Mouse (Mus musculus): Measurements from ENCODE around the gene Rpa3. TPM values are rescaled to one million over a fixed set of nuclear protein-coding genes. Genes with fewer than 3 reads are reported as not detected.
A peak's percentile ranks its signal among the peaks of the same experiment; 100 is the strongest.

The Rpa3 gene
- polyA plus RNA-seq, 1 experiment = 53.3 TPM

- TF ChIP-seq CTCF (IDR thresholded peaks at IDR 0.05; ENCODE audit: control insufficient read depth, insufficient read depth, low read length) = no peak
- TF ChIP-seq POLR2A (IDR thresholded peaks at IDR 0.05; ENCODE audit: borderline replicate concordance, control insufficient read depth, low read depth, low read length) = no peak
- Histone ChIP-seq H3K27ac (ENCODE audit: control insufficient read depth, insufficient read depth, low read depth, low read length, poor library complexity) (no peak overlapping the region), H3K4me3 (replicated peaks; ENCODE audit: control insufficient read depth, low read depth, low read length) (no peak overlapping the region), H3K4me1 (ENCODE audit: control insufficient read depth, insufficient read depth, low read length) (peaks cover 2% of the 10 kb centered on the region; the same call in 1 of the 2 replicates)
- 25% methylated on average over 3 of the region's 3 CpGs for WGBS
Measured at GRCm38 (mm10) chr6:8285401-8285960, 26.5 kb upstream of the Rpa3 start.

DNA sequence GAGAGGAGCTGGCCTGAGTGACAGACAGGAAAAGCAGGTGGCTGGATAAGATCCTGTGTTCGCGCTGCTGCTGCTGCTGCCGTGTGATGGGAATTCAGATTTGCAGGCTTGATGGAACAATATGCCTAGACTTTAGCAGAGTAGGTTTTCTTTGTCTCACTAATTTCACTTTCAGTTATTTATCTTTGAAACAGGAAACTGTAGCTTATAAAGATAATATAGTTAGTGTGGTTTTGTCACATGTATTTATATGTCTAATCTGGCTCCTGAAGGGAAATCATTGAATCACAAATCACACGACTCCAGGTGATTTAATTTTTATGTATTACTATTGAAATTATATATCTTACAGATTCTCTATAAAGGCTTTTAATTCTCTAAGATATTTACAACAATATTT is 24.3 kb upstream of the Rpa3 start:
- Histone ChIP-seq H3K4me1 (ENCODE audit: control insufficient read depth, insufficient read depth, low read length) (no peaks in the 10 kb centered on the region; the same call in 1 of the 2 replicates), H3K4me3 (replicated peaks; ENCODE audit: control insufficient read depth, low read depth, low read length) (no peak overlapping the region), H3K27ac (ENCODE audit: control insufficient read depth, insufficient read depth, low read depth, low read length, poor library complexity) (no peak overlapping the region)
- TF ChIP-seq CTCF (IDR thresholded peaks at IDR 0.05; ENCODE audit: control insufficient read depth, insufficient read depth, low read length) (no peak), POLR2A (IDR thresholded peaks at IDR 0.05; ENCODE audit: borderline replicate concordance, control insufficient read depth, low read depth, low read length) (no peak)
- WGBS = 42% methylated on average over 4 of the region's 4 CpGs

DNA sequence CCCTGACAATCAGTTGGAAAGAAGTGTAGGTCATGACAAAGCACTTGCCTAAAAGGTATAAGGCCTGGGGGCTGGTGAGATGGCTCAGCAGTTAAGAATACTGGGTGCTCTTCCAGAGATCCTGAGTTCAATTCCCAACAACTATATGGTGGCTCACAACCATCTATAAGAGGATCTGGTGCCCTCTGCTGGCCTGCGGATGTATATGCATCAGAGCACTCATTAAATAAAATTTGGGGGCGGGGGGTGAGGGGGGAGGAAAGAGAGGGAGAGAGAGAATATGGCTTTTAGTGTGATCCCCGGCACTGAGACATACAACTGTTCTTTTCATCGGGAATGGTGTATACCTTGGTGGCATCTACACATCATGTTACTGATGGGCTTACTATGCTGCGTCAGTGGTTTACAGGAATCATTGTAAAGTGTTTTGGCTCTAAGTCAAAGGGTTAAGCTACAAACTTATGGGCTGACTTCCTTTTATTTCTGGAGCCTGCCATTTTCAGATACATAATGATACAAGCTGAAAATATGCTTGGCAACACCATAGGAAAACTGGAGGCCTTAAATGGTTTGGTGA is 19.5 kb upstream of the Rpa3 start:
- Histone ChIP-seq H3K4me1 (ENCODE audit: control insufficient read depth, insufficient read depth, low read length) (no peaks in the 10 kb centered on the region; the same call in 1 of the 2 replicates), H3K27ac (ENCODE audit: control insufficient read depth, insufficient read depth, low read depth, low read length, poor library complexity) (no peak overlapping the region), H3K4me3 (replicated peaks; ENCODE audit: control insufficient read depth, low read depth, low read length) (no peak overlapping the region)
- WGBS = 78% methylated on average over 5 of the region's 5 CpGs
- peak; percentile 18; the same call in 1 of the 2 replicates for TF ChIP-seq CTCF (IDR thresholded peaks at IDR 0.05; ENCODE audit: control insufficient read depth, insufficient read depth, low read length)
- no peak for TF ChIP-seq POLR2A (IDR thresholded peaks at IDR 0.05; ENCODE audit: borderline replicate concordance, control insufficient read depth, low read depth, low read length)

GRCm38 (mm10) chr6:8276431-8276830 is 17.5 kb upstream of the Rpa3 start:
- TF ChIP-seq POLR2A (IDR thresholded peaks at IDR 0.05; ENCODE audit: borderline replicate concordance, control insufficient read depth, low read depth, low read length) (no peak), CTCF (IDR thresholded peaks at IDR 0.05; ENCODE audit: control insufficient read depth, insufficient read depth, low read length) (no peak)
- WGBS = 72% methylated on average over 4 of the region's 4 CpGs
- Histone ChIP-seq H3K27ac (ENCODE audit: control insufficient read depth, insufficient read depth, low read depth, low read length, poor library complexity) (no peak overlapping the region), H3K4me3 (replicated peaks; ENCODE audit: control insufficient read depth, low read depth, low read length) (no peak overlapping the region), H3K4me1 (ENCODE audit: control insufficient read depth, insufficient read depth, low read length) (no peaks in the 10 kb centered on the region; the same call in 1 of the 2 replicates)

DNA sequence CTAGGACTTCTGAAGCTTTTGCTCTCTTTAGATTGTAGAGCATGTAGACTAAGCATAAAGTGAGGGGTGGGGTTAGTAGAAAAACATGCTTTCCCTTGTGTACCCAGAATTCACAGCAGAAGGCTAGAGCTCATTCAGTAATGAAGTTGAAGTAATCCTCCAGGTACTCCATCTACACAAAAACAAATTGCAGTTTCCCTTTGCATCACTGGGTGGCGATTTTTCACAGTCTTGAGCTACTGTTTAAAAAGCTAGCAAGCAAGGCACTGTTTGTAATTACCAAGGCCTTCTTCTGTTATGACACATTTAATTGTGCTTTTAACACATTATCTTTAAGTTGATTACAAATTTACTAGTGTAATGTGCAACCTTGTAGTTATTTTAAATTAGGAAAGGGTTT is 16.1 kb upstream of the Rpa3 start:
- H3K27ac ChIP-seq (ENCODE audit: control insufficient read depth, insufficient read depth, low read depth, low read length, poor library complexity) = no peak overlapping the region
- TF ChIP-seq POLR2A (IDR thresholded peaks at IDR 0.05; ENCODE audit: borderline replicate concordance, control insufficient read depth, low read depth, low read length) (no peak), CTCF (IDR thresholded peaks at IDR 0.05; ENCODE audit: control insufficient read depth, insufficient read depth, low read length) (no peak)
- WGBS = 24% methylated on average over 1 of the region's 1 CpGs
- H3K4me3 ChIP-seq (replicated peaks; ENCODE audit: control insufficient read depth, low read depth, low read length) = no peak overlapping the region
- no peaks in the 10 kb centered on the region; the same call in 1 of the 2 replicates for H3K4me1 ChIP-seq (ENCODE audit: control insufficient read depth, insufficient read depth, low read length)

GRCm38 (mm10) chr6:8274387-8275054 is 15.5 kb upstream of the Rpa3 start:
- TF ChIP-seq CTCF (IDR thresholded peaks at IDR 0.05; ENCODE audit: control insufficient read depth, insufficient read depth, low read length) = peak; percentile 42; the same call in 1 of the 2 replicates
- TF ChIP-seq POLR2A (IDR thresholded peaks at IDR 0.05; ENCODE audit: borderline replicate concordance, control insufficient read depth, low read depth, low read length) = no peak
- no peak overlapping the region for H3K27ac ChIP-seq (ENCODE audit: control insufficient read depth, insufficient read depth, low read depth, low read length, poor library complexity)
- no peaks in the 10 kb centered on the region; the same call in 1 of the 2 replicates for H3K4me1 ChIP-seq (ENCODE audit: control insufficient read depth, insufficient read depth, low read length)
- no peak overlapping the region for H3K4me3 ChIP-seq (replicated peaks; ENCODE audit: control insufficient read depth, low read depth, low read length)
- 38% methylated on average over 6 of the region's 6 CpGs for WGBS

DNA sequence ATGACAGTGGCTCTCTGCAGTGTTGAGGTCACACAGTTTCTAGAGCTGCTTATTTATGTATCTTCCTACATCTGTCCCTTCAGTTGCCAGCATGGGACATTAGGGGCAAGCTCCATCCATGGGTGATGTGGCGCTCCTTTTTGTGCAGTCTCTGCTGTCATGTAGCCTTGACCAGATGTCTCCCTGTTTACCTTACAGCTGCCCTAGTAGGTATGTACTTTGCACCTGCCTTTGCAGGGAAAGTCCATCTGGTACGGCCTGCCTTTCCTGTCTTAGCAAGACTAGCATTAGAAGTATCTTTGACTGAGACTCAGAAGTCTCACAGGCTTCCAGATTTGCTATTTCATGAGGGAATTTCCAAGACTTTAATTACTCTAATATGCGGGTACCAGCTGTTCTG is 12.1 kb upstream of the Rpa3 start:
- TF ChIP-seq CTCF (IDR thresholded peaks at IDR 0.05; ENCODE audit: control insufficient read depth, insufficient read depth, low read length) = no peak
- no peak for TF ChIP-seq POLR2A (IDR thresholded peaks at IDR 0.05; ENCODE audit: borderline replicate concordance, control insufficient read depth, low read depth, low read length)
- H3K27ac ChIP-seq (ENCODE audit: control insufficient read depth, insufficient read depth, low read depth, low read length, poor library complexity) = no peak overlapping the region
- no peak overlapping the region for H3K4me3 ChIP-seq (replicated peaks; ENCODE audit: control insufficient read depth, low read depth, low read length)
- 91% methylated on average over 3 of the region's 3 CpGs for WGBS
- no peaks in the 10 kb centered on the region; the same call in 1 of the 2 replicates for H3K4me1 ChIP-seq (ENCODE audit: control insufficient read depth, insufficient read depth, low read length)

DNA sequence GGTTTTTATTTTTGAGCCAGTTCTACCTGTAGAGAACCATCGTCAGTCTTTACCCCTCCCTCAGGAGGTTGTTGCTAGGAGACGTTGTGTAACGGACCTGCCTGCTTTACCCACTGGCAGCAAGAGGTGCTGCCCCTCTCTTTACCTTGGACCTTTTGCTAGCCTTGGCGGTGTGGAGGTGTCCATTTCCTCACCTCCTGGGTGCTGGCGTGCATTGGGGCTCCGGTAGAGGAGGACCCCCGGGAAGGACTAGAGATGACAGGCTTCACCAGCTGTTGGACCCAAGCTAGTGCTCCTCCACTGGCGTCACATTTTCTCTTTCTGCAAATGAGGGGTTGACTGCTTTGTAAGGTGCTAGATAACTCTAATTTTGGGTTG is 683 bp upstream of the Rpa3 start:
- WGBS = under 1% methylated on average over 8 of the region's 8 CpGs
- no peak for TF ChIP-seq CTCF (IDR thresholded peaks at IDR 0.05; ENCODE audit: control insufficient read depth, insufficient read depth, low read length)
- TF ChIP-seq POLR2A (IDR thresholded peaks at IDR 0.05; ENCODE audit: borderline replicate concordance, control insufficient read depth, low read depth, low read length) = no peak
- H3K27ac ChIP-seq (ENCODE audit: control insufficient read depth, insufficient read depth, low read depth, low read length, poor library complexity) = peak overlapping the region; percentile 76
- no peaks in the 10 kb centered on the region for H3K4me1 ChIP-seq (ENCODE audit: control insufficient read depth, insufficient read depth, low read length)
- peak overlapping the region; percentile 91 for H3K4me3 ChIP-seq (replicated peaks; ENCODE audit: control insufficient read depth, low read depth, low read length)

All from bone marrow, adult 2 months (tissue).